Mouse (Mus musculus) thymus, adult 2 months (tissue): ENCODE data around the gene Hnf4a.

Source experiments
- CTCF ChIP-seq: fragments of 200-500 bp; IDR thresholded peaks from 2 replicates; pipeline ENCODE4 v1.5.1; 2012; ENCODE audit warnings: mild to moderate bottlenecking, control low read depth, low read length, moderate library complexity, borderline replicate concordance; ENCODE audit not compliant: control insufficient read depth, poor library complexity, insufficient read depth; ENCODE audit errors: extremely low read depth
- POLR2A ChIP-seq: fragments of 200-500 bp; IDR thresholded peaks from 2 replicates; pipeline ENCODE4 v1.6.1; 2012; ENCODE audit warnings: mild to moderate bottlenecking, low read length, control low read depth, moderate library complexity; ENCODE audit not compliant: control insufficient read depth, poor library complexity, insufficient read depth; ENCODE audit errors: extremely low read depth

GRCm38 (mm10) chr2:163492018-163492417, 14.6 kb upstream of the Hnf4a start, which contains the start of gene R3hdml:
- TF ChIP-seq CTCF (no peak), POLR2A (no peak)
